Mouse (Mus musculus) neural tube, embryonic 11.5 days (tissue): ENCODE results near the gene Metap1. TPM values are rescaled to one million over a fixed set of nuclear protein-coding genes. Genes with fewer than 3 reads are reported as not detected.
"Not testable (repeated sequence)": the region's sequence is repeated elsewhere in the genome, so short reads cannot be mapped to it uniquely, and the experiment has no call there.

Experiments used
- ATAC-seq: fragments of 200-750 bp; cut with Nextera tagmentation; 2 replicates; pipeline ENCODE4 v1.8.0; 2017; ENCODE audit warnings: moderate number of reproducible peaks, mild to moderate bottlenecking, moderate TSS enrichment, moderate library complexity; ENCODE audit not compliant: insufficient read depth, low FRiP score, low TSS enrichment
- DNase-seq: peaks from one replicate; pipeline ENCODE4 v3.0.0-alpha.2; 2015; ENCODE audit warnings: low spot score
- H3K27ac ChIP-seq: fragments of 300-500 bp; sonication (generic); 2 replicates; pipeline ENCODE4 v1.5.1; 2014; ENCODE audit warnings: low read depth, mild to moderate bottlenecking, low read length
- H3K27me3 ChIP-seq: fragments of 300-500 bp; sonication (generic); 2 replicates; pipeline ENCODE4 v1.6.1; 2014; ENCODE audit warnings: mild to moderate bottlenecking, low read length, mixed read lengths; ENCODE audit not compliant: control insufficient read depth, insufficient read depth
- H3K36me3 ChIP-seq: fragments of 300-500 bp; sonication (generic); 2 replicates; pipeline ENCODE4 v1.6.1; 2014; ENCODE audit warnings: mild to moderate bottlenecking, low read length, moderate library complexity, mixed read lengths; ENCODE audit not compliant: control insufficient read depth, insufficient read depth
- H3K4me1 ChIP-seq: fragments of 300-500 bp; sonication (generic); 2 replicates; pipeline ENCODE4 v1.6.1; 2014; ENCODE audit warnings: low read length, mixed read lengths; ENCODE audit not compliant: control insufficient read depth, insufficient read depth
- H3K4me2 ChIP-seq: fragments of 300-500 bp; sonication (generic); 2 replicates; pipeline ENCODE4 v1.6.1; 2014; ENCODE audit warnings: low read depth, mild to moderate bottlenecking, moderate library complexity
- H3K4me3 ChIP-seq: fragments of 300-500 bp; sonication (generic); 2 replicates; pipeline ENCODE4 v1.5.1; 2014; ENCODE audit warnings: low read depth, low read length
- H3K9ac ChIP-seq: fragments of 300-500 bp; sonication (generic); 2 replicates; pipeline ENCODE4 v1.6.1; 2014; ENCODE audit warnings: mild to moderate bottlenecking, low read length
- H3K9me3 ChIP-seq: fragments of 300-500 bp; sonication (generic); 2 replicates; pipeline ENCODE4 v1.6.1; 2016; ENCODE audit warnings: low read length; ENCODE audit not compliant: control insufficient read depth
- WGBS: fragments of 180-500 bp; shearing (Covaris S2); extraction: QIAGEN DNeasy Blood & Tissue Kit; methylation state at CpG from one replicate; pipeline ENCODE4 v1.1.7; 2014; 5-methylcytosine and 5-hydroxymethylcytosine counted together
- polyA plus RNA-seq: library from polyadenylated mRNA; unstranded; fragments of >200 nt; fragmentation: Nextera tagmentation; extraction: Ambion mirVana; gene quantifications from 2 replicates; pipeline ENCODE4 v1.2.1, GENCODE M21; 2014

The Metap1 gene
- polyA plus RNA-seq, 1 experiment from 2014 or later, result 69.0 TPM

DNA sequence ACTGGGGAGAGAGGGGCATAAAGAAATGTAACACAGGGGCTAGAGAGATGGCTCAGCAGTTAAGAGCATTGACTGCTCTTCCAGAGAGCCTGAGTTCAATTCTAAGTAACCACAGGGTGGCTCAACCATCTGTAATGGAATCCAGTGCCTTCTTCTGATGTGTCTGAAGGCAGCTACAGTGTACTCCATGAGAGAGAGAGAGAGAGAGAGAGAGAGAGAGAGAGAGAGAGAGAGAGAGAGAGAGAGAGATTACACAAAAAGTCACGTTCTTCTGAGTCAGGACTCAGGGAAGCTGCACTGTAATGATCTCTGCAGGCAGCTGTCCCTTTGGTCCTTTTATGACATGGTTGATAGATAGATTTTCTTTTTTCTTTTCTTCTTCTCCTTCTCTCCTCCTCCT is 5.2 kb upstream of the Metap1 start:
- H3K4me3 ChIP-seq, result no peak overlapping the region
- no peak overlapping the region for H3K9ac ChIP-seq
- H3K27ac ChIP-seq, result no peak overlapping the region
- peaks cover 4% of the 10 kb centered on the region for H3K4me1 ChIP-seq
- no peak for DNase-seq
- no peak overlapping the region for H3K4me2 ChIP-seq
- H3K27me3 ChIP-seq, result no peaks in the 10 kb centered on the region
- 40% methylated on average over 1 of the region's 1 CpGs for WGBS
- ATAC-seq, result no peak
- no peaks in the 10 kb centered on the region for H3K9me3 ChIP-seq
- H3K36me3 ChIP-seq, result no peaks in the 10 kb centered on the region

DNA sequence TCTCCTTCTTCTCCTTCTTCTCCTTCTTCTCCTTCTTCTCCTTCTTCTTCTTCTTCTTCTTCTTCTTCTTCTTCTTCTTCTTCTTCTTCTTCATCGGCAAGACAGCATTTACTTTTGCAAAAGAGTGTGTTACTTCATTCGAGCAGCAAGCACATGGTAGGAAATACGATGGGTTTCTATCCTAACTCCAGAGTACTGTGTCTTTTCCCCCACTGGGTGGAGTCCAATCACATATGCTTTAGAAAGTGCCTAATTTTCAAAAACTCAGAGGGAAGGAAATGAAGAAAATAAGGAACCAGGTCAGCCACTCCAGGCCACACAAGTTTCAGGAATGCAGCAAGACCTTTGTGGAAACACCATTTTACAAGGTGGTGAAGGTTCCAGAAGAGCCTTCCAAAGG is 4.4 kb upstream of the Metap1 start:
- H3K9ac ChIP-seq, result no peak overlapping the region
- DNase-seq (no peak), ATAC-seq (no peak)
- no peaks in the 10 kb centered on the region for H3K36me3 ChIP-seq
- H3K4me3 ChIP-seq, result no peak overlapping the region
- H3K27me3 ChIP-seq, result no peaks in the 10 kb centered on the region
- H3K27ac ChIP-seq, result no peak overlapping the region
- 89% methylated on average over 3 of the region's 3 CpGs for WGBS
- H3K9me3 ChIP-seq, result no peaks in the 10 kb centered on the region
- H3K4me2 ChIP-seq, result no peak overlapping the region
- no peaks in the 10 kb centered on the region for H3K4me1 ChIP-seq

DNA sequence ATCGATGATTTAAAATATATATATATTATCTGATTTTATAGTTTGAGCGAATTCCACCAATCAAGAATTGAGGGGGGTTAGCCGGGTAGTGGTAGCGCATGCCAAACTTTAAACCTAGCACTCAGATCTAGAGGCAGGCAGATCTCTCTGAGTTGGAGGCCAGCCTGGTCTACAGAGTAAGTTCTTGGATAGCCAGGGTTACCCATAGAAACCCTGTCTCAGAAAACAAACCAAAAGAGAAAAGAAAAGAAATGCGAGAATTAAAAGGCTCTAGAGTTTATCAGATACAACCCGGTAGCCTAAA is 671 bp upstream of the Metap1 start:
- ATAC-seq (no peak), DNase-seq (no peak)
- WGBS, result 31% methylated on average over 6 of the region's 6 CpGs
- peaks cover 5% of the 10 kb centered on the region for H3K36me3 ChIP-seq
- H3K4me1 ChIP-seq, result no peaks in the 10 kb centered on the region
- peak overlapping the region; percentile 86 for H3K4me3 ChIP-seq
- no peak overlapping the region for H3K27ac ChIP-seq
- H3K4me2 ChIP-seq, result peak overlapping the region; percentile 56
- H3K9ac ChIP-seq, result no peak overlapping the region
- H3K9me3 ChIP-seq, result no peaks in the 10 kb centered on the region
- no peaks in the 10 kb centered on the region for H3K27me3 ChIP-seq

DNA sequence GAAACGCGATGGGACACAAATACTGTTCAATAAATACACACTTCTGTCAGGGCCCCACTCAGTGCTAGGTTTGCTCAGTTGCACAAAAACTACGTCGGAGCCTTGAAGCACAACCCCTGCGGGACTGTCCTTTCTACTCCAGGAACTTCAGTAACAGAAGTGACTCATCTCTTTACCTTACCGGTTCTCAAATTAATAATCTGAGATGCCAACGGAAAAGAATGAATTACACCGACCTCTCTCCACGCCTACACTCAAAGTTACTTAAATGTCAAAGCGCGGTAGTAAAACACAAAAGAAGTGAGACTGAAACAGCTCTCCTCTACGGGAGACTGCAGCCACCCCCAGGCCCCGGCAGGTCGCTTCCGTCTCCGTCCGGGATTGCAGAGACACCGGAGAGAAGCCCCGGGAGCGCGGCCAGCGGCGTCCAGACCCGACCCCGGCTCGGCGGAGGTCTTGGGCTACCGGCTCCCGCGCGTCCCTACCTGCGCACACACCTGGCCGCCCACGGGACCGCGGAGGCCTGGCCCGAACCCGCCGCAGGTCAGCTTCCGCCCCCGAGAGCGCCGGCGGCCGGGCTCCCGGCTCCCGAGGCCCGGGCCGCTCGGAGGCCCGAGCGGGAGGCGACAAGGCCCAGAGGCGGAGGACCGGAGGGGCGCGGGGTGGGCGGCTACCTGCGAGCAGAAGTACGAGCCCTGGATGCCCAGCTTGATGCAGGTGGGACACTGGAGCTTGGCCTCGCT is 560 bp downstream of the Metap1 start:
- peak overlapping the region; percentile 63; the same call in 1 of the 2 replicates for H3K27ac ChIP-seq
- peak; percentile 54 for ATAC-seq
- under 1% methylated on average over 56 of the region's 61 CpGs for WGBS
- no peaks in the 10 kb centered on the region for H3K27me3 ChIP-seq
- no peaks in the 10 kb centered on the region for H3K4me1 ChIP-seq
- peak overlapping the region; percentile 81 for H3K9ac ChIP-seq
- no peak for DNase-seq
- peaks cover 9% of the 10 kb centered on the region for H3K36me3 ChIP-seq
- no peaks in the 10 kb centered on the region; the same call in 1 of the 2 replicates for H3K9me3 ChIP-seq
- H3K4me3 ChIP-seq, result peak overlapping the region; percentile 86
- peak overlapping the region; percentile 44 for H3K4me2 ChIP-seq

DNA sequence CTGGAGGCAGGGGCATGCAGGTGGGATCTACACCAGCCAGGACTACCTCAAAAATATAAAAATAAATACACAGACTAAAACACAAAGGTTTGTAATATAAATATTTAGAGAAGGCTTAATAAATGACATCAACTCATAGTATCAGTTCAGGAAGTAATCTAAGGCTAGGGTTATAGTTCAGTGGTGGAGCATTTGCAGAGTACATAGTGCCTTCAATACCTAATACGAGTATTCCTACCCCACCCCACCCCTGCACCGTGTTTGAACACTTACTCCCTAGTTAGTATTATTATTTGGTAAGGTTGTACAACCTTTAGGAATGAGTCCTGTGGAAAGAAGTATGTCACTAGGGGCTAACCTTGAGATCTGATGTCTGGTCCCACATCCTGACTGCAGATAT is 6.1 kb downstream of the Metap1 start:
- Histone ChIP-seq H3K36me3 (peaks cover 9% of the 10 kb centered on the region), H3K4me2 (no peak overlapping the region), H3K27me3 (no peaks in the 10 kb centered on the region), H3K27ac (no peak overlapping the region), H3K4me1 (no peaks in the 10 kb centered on the region), H3K4me3 (no peak overlapping the region), H3K9me3 (no peaks in the 10 kb centered on the region; the same call in 1 of the 2 replicates), H3K9ac (no peak overlapping the region)
- DNase-seq (no peak), ATAC-seq (no peak)
- WGBS, result 90% methylated on average over 2 of the region's 2 CpGs

DNA sequence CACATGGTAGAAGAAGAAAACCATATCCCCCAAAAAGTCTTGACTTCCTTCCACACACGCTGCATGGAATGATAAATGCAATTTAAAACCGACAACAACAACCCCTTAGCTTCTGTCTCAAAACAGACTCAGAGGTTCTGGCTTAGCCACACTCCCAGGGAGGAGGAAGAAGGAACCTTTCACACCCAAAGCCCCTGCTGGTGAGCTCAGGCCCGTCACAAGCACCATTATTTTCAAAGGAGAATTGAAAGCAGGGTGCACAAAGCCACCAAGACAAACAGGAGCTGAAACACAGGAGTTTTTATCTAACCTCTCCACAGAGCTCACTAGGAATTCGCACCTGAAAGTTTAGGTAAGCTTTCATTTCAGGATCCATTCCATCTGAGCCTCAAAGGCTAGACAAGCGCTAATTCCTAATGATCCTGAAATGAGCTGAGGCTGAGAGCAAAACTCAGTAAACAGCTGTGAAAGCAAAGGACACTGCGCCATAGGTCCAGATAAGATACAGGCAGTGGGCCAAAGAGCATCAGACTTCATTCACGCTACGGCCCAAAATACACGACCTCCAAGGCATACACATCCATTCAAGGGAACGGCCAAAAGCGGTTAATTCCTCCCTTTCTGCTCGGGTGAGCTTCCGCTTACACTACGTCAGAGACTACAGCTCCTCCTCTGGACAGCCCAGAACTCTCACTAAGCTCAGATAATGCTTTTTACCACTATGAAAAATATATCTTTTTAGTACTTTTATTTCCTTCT is 7.6 kb downstream of the Metap1 start:
- DNase-seq (no peak), ATAC-seq (no peak)
- H3K4me2 ChIP-seq, result no peak overlapping the region
- H3K9me3 ChIP-seq, result no peaks in the 10 kb centered on the region; the same call in 1 of the 2 replicates
- WGBS, result 76% methylated on average over 14 of the region's 14 CpGs
- no peaks in the 10 kb centered on the region for H3K4me1 ChIP-seq
- H3K27ac ChIP-seq, result no peak overlapping the region
- peaks cover 9% of the 10 kb centered on the region for H3K36me3 ChIP-seq
- no peak overlapping the region for H3K9ac ChIP-seq
- no peaks in the 10 kb centered on the region for H3K27me3 ChIP-seq
- no peak overlapping the region for H3K4me3 ChIP-seq

DNA sequence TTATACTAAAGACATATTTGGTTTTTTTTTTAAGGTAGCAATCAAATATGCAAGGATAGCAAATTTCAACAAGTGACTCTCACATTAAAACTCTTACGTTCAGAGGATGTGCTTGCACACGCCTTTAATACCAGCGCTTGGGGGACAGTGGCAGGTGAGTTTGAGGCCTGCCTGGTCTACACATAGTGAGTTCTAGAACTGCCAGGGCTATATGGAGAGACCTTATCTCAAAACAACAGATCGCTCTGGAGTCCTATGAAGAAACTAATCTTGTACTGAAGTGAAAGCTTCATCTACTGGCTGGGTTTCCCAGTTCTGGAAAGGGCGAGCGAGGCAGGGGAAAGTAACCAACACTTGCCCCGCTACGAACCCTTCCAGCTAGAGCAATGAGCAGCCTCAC is 9.8 kb downstream of the Metap1 start:
- DNase-seq (no peak), ATAC-seq (no peak)
- Histone ChIP-seq H3K4me1 (no peaks in the 10 kb centered on the region), H3K4me2 (no peak overlapping the region), H3K27ac (no peak overlapping the region), H3K9ac (no peak overlapping the region), H3K9me3 (no peaks in the 10 kb centered on the region; the same call in 1 of the 2 replicates), H3K27me3 (no peaks in the 10 kb centered on the region), H3K36me3 (peaks cover under 1% of the 10 kb centered on the region; the same call in 1 of the 2 replicates), H3K4me3 (no peak overlapping the region)
- 94% methylated on average over 8 of the region's 8 CpGs for WGBS

DNA sequence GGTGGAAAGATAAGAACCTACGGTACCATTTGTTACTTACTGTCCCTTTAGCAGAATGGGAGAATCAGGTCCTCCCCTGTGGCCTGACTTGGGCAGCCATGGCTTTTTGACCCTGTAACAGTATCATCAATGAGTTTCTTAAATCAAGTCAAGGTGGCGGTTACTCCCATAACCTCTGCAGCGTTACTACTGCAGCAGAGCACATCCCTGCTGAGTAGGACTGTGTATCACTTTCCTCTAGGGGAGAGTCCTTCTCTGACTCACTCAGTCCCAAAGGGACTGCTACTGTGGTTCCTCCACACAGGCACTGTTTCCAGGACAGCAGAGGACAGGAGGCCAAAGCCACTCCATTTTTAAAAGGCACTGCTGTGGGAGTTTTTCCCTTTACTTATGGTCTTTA is 18.2 kb downstream of the Metap1 start:
- WGBS, result 89% methylated on average over 3 of the region's 3 CpGs
- Histone ChIP-seq H3K9ac (no peak overlapping the region), H3K4me3 (no peak overlapping the region), H3K4me1 (no peaks in the 10 kb centered on the region), H3K9me3 (no peaks in the 10 kb centered on the region), H3K36me3 (peaks cover 9% of the 10 kb centered on the region), H3K27ac (no peak overlapping the region), H3K27me3 (no peaks in the 10 kb centered on the region), H3K4me2 (no peak overlapping the region)
- ATAC-seq (no peak), DNase-seq (no peak)

DNA sequence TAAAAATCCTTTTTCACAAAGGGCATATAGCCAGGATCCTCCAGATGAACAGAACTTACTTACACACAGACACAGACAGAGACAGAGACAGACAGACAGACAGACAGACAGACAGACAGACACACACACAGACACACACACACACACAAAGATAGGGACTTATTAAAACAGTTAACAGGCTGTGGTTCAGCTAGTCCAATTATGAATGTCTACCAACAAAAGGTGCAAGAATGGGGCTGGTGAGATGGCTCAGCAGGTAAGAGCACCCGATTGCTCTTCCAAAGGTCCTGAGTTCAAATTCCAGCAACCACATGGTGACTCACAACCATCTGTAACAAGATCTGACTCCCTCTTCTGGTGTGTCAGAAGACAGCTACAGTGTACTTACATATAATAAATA is 22.7 kb downstream of the Metap1 start:
- not testable (repeated sequence) for H3K27me3 ChIP-seq, ATAC-seq, H3K4me1 ChIP-seq, DNase-seq, H3K9me3 ChIP-seq, H3K4me2 ChIP-seq, H3K27ac ChIP-seq, H3K4me3 ChIP-seq, H3K9ac ChIP-seq
- 88% methylated on average over 1 of the region's 1 CpGs for WGBS
- peaks cover 15% of the 10 kb centered on the region for H3K36me3 ChIP-seq
